15 mouse cellular contexts compared by ENCODE assay signal in genomic region chr7:12954896-12955295, GRCm38 (mm10). TPM values are rescaled to one million over a fixed set of nuclear protein-coding genes. Genes with fewer than 3 reads are reported as not detected.
DNase-seq lines count a peak whose midpoint lies in the region; ATAC-seq and TF ChIP-seq lines count a peak whose summit lies in the region.
"Had no signal": no experiment of that assay in that cellular context is flagged by ENCODE, and none has a peak within 500 bp of the region (broad histone marks: within the 10 kb centered on the region; RNA-seq: fewer than 3 reads in every experiment).

No protein-coding gene starts in this region.

- H3K27me3 ChIP-seq in MEL (ENCODE audit: control insufficient read depth in 1 of 2, insufficient read depth in 2 of 2, low read length in 2 of 2) = no peaks in the 10 kb centered on the region
- H3K27me3 ChIP-seq in liver, embryonic 14.5 days (ENCODE audit: control insufficient read depth, insufficient read depth, low read length) = no peaks in the 10 kb centered on the region
- H3K27me3 ChIP-seq: embryonic facial prominence, embryonic 12.5 days; forebrain, embryonic 12.5 days; heart, embryonic 15.5 days; limb, embryonic 15.5 days; megakaryocyte, embryonic 14.5 days had no signal

- H3K9me3 ChIP-seq in MEL (replicated peaks; ENCODE audit: insufficient read depth, low read length) = no peaks in the 10 kb centered on the region
- H3K9me3 ChIP-seq in liver, embryonic 14.5 days (ENCODE audit: control insufficient read depth, low read length) = no peaks in the 10 kb centered on the region
- H3K9me3 ChIP-seq: embryonic facial prominence, embryonic 12.5 days; forebrain, embryonic 12.5 days; heart, embryonic 15.5 days; limb, embryonic 15.5 days; megakaryocyte, embryonic 14.5 days had no signal

- DNase-seq in cerebellum, postnatal 10 days = peak; percentile 30 to 45
- no peak for DNase-seq in cerebellum, adult 18-20 months
- no peak for DNase-seq in left cerebral cortex, adult 2 months (ENCODE audit: extremely low spot score in 1 of 2, low spot score in 2 of 2)
- DNase-seq in left cerebral cortex, postnatal 14 days (ENCODE audit: low spot score in 2 of 2) = no peak
- peak; percentile 77 for DNase-seq in MEL (ENCODE audit: low read depth, low spot score)
- no peak for DNase-seq in liver, embryonic 14.5 days (ENCODE audit: low read depth in 3 of 3, low spot score in 3 of 3)
- no peak for DNase-seq in adrenal gland, postnatal 14 days
- no peak for DNase-seq in urinary bladder, adult 2 months (ENCODE audit: low spot score)
- DNase-seq: adrenal gland, adult 2 months; kidney, postnatal 25 days had no signal

- peak; percentile 7; the same call in 1 of the 2 replicates for TF ChIP-seq CTCF in left cerebral cortex, adult 2 months (IDR thresholded peaks at IDR 0.05)
- peak in 2 of 3 experiments; percentile 20 to 68; a peak in 4 of 6 replicates for TF ChIP-seq CTCF in MEL (IDR thresholded peaks at IDR 0.05 in 2 of 3, conservative IDR thresholded peaks at IDR 0.05 in 1 of 3; ENCODE audit: control insufficient read depth in 1 of 3, insufficient read depth in 1 of 3, low read depth in 2 of 3, low read length in 3 of 3, poor library complexity in 1 of 3, severe bottlenecking in 1 of 3)
- TF ChIP-seq CTCF in liver, embryonic 14.5 days (IDR thresholded peaks at IDR 0.05; ENCODE audit: low read depth) = peak; percentile 53

- peak; percentile 50 for TF ChIP-seq RAD21 in MEL (IDR thresholded peaks at IDR 0.05; ENCODE audit: low read depth, low read length)

- peak; percentile 57; the same call in 1 of the 2 replicates for ATAC-seq in liver, embryonic 14.5 days (ENCODE audit: insufficient read depth)

- peaks cover 0 to 9% of the 10 kb centered on the region in 2 experiments; a peak in 2 of 4 replicates for H3K36me3 ChIP-seq in MEL (ENCODE audit: control insufficient read depth in 1 of 2, insufficient read depth in 2 of 2, low read length in 2 of 2)
- H3K36me3 ChIP-seq in liver, embryonic 14.5 days (replicated peaks; ENCODE audit: control insufficient read depth, insufficient read depth, low read depth) = no peaks in the 10 kb centered on the region
- H3K36me3 ChIP-seq: embryonic facial prominence, embryonic 12.5 days; forebrain, embryonic 12.5 days; heart, embryonic 15.5 days; limb, embryonic 15.5 days had no signal

- peaks cover 0 to 10% of the 10 kb centered on the region in 2 experiments; a peak in 3 of 4 replicates for H3K4me1 ChIP-seq in MEL (ENCODE audit: control insufficient read depth in 1 of 2, insufficient read depth in 2 of 2, low read length in 2 of 2)
- peaks cover 8 to 14% of the 10 kb centered on the region in 2 experiments for H3K4me1 ChIP-seq in liver, embryonic 14.5 days (replicated peaks; ENCODE audit: control insufficient read depth in 2 of 2, insufficient read depth in 2 of 2, low read length in 1 of 2)

- H3K9ac ChIP-seq in MEL (ENCODE audit: control insufficient read depth, low read depth, low read length, poor library complexity, severe bottlenecking) = peak overlapping the region; percentile 36
- no peak overlapping the region for H3K9ac ChIP-seq in liver, embryonic 14.5 days (replicated peaks)
- H3K9ac ChIP-seq: embryonic facial prominence, embryonic 12.5 days; forebrain, embryonic 12.5 days; heart, embryonic 15.5 days; limb, embryonic 15.5 days had no signal

- H3K79me2 ChIP-seq in MEL (ENCODE audit: control insufficient read depth, insufficient read depth, low read length, poor library complexity) = no peaks in the 10 kb centered on the region; the same call in 1 of the 2 replicates

- 11% methylated on average over 3 of the region's 3 CpGs for WGBS in liver, embryonic 14.5 days (ENCODE audit: insufficient replicate concordance)

- TF ChIP-seq POLR2A in MEL (IDR thresholded peaks at IDR 0.05; ENCODE audit: control insufficient read depth in 1 of 2, insufficient read depth in 1 of 2, low read depth in 1 of 2, low read length in 2 of 2, poor library complexity in 1 of 2) = no peak

- H3K4me3 ChIP-seq in left cerebral cortex, adult 2 months = no peak overlapping the region
- no peak overlapping the region; a peak in 1 of 4 replicates for H3K4me3 ChIP-seq in MEL (ENCODE audit: control insufficient read depth in 1 of 2, insufficient read depth in 1 of 2, low read depth in 2 of 2, low read length in 2 of 2)
- no peak overlapping the region for H3K4me3 ChIP-seq in liver, embryonic 14.5 days (ENCODE audit: insufficient read depth in 1 of 2, low read depth in 2 of 2, low read length in 2 of 2)
- H3K4me3 ChIP-seq: embryonic facial prominence, embryonic 12.5 days; forebrain, embryonic 12.5 days; heart, embryonic 15.5 days; limb, embryonic 15.5 days; megakaryocyte, embryonic 14.5 days had no signal

- no peak overlapping the region for H3K27ac ChIP-seq in left cerebral cortex, adult 2 months
- peak overlapping the region; percentile 42; the same call in 1 of the 2 replicates for H3K27ac ChIP-seq in MEL (ENCODE audit: control insufficient read depth, low read depth, low read length)
- no peak overlapping the region for H3K27ac ChIP-seq in liver, embryonic 14.5 days
- H3K27ac ChIP-seq: embryonic facial prominence, embryonic 12.5 days; forebrain, embryonic 12.5 days; heart, embryonic 15.5 days; limb, embryonic 15.5 days had no signal

- intact Hi-C loops in left cerebral cortex, adult 2 months (cut with DNase I) = no loop called here
- intact Hi-C loops in left cerebral cortex, postnatal 14 days (cut with DNase I) = no loop called here

- TF ChIP-seq EP300 in MEL (IDR thresholded peaks at IDR 0.05; ENCODE audit: low read depth in 1 of 2, low read length in 2 of 2) = peak in 1 of 2 experiments; percentile 33; a peak in 1 of 4 replicates
- no peak for TF ChIP-seq EP300 in liver, embryonic 14.5 days (IDR thresholded peaks at IDR 0.05; ENCODE audit: low read depth)

- no peak overlapping the region for H3K4me2 ChIP-seq in liver, embryonic 14.5 days (ENCODE audit: low read depth)
- H3K4me2 ChIP-seq: embryonic facial prominence, embryonic 12.5 days; forebrain, embryonic 12.5 days; heart, embryonic 15.5 days; limb, embryonic 15.5 days had no signal

TF ChIP-seq in MEL, 35 proteins besides CTCF, POLR2A, EP300 and RAD21 (continues in another document):
- no peak for TF ChIP-seq TCF12 (IDR thresholded peaks at IDR 0.05; ENCODE audit: low read depth, low read length)
- TF ChIP-seq MAX (IDR thresholded peaks at IDR 0.05; ENCODE audit: low read length) = peak; percentile 74
- TF ChIP-seq ZC3H11A (IDR thresholded peaks at IDR 0.05; ENCODE audit: low read depth, low read length) = peak; percentile 37
- peak; percentile 54 for TF ChIP-seq SMC3 (IDR thresholded peaks at IDR 0.05; ENCODE audit: low read depth, low read length)

RNA-seq across cellular contexts. Expression of gene Zfp324, which starts 10.7 kb away (rescaled TPM):
- total RNA-seq in left cerebral cortex, adult 2 months (2021) = 10 to 100 TPM; 11.0 TPM
- total RNA-seq in left cerebral cortex, postnatal 14 days (2021) = 10 to 100 TPM; 13.4 to 13.6 TPM
- total RNA-seq in MEL (2012; rRNA removed) = 5.9 and 9.9 TPM in 2 replicates
- polyA plus RNA-seq in MEL (2012; ENCODE audit: insufficient read depth in 1 of 2, insufficient read length in 2 of 2, low read depth in 1 of 2, low replicate concordance in 2 of 2, missing spikeins in 1 of 2) = 1 to 10 TPM in 1 of 2 experiments, not detected in 1; 5.2 TPM
- polyA plus RNA-seq in liver, embryonic 14.5 days (2012; rRNA removed) = 1.7 and 1.8 TPM in 2 replicates
- polyA plus RNA-seq in liver, embryonic 14.5 days (2014; fragmentation: Nextera tagmentation; extraction: Ambion mirVana) = 2.0 and 2.4 TPM in 2 replicates
- total RNA-seq in adrenal gland, postnatal 14 days (2021) = 8.0 and 9.5 TPM in 2 replicates
- polyA plus RNA-seq in urinary bladder, adult 2 months (2012; rRNA removed) = 4.6 and 4.7 TPM in 2 replicates

RNA-seq across cellular contexts. Expression of gene Zfp446, which starts 22.8 kb away (rescaled TPM):
- total RNA-seq in left cerebral cortex, adult 2 months (2021) = 1 to 10 TPM; 7.9 to 9.0 TPM
- total RNA-seq in left cerebral cortex, postnatal 14 days (2021) = 1 to 10 TPM; 7.1 to 8.5 TPM
- total RNA-seq in MEL (2012; rRNA removed) = 3.4 TPM in 2 replicates
- polyA plus RNA-seq in MEL (2012; ENCODE audit: insufficient read depth in 1 of 2, insufficient read length in 2 of 2, low read depth in 1 of 2, low replicate concordance in 2 of 2, missing spikeins in 1 of 2) = 1 to 10 TPM in 1 of 2 experiments, not detected in 1; 4.9 TPM
- 2.1 and 2.4 TPM in 2 replicates for polyA plus RNA-seq in liver, embryonic 14.5 days (2012; rRNA removed)
- polyA plus RNA-seq in liver, embryonic 14.5 days (2014; fragmentation: Nextera tagmentation; extraction: Ambion mirVana) = 0.93 and 1.1 TPM in 2 replicates
- 6.0 and 7.2 TPM in 2 replicates for total RNA-seq in adrenal gland, postnatal 14 days (2021)
- 6.3 and 6.9 TPM in 2 replicates for polyA plus RNA-seq in urinary bladder, adult 2 months (2012; rRNA removed)

RNA-seq across cellular contexts. Expression of gene Rnf225, which starts 27.7 kb away (rescaled TPM):
- total RNA-seq in left cerebral cortex, adult 2 months (2021) = 1 to 10 TPM; 1.1 to 1.2 TPM
- total RNA-seq in left cerebral cortex, postnatal 14 days (2021) = 1 to 10 TPM; 1.1 to 1.4 TPM
- total RNA-seq in MEL (2012; rRNA removed) = 0.89 and 1.0 TPM in 2 replicates
- polyA plus RNA-seq in MEL (2012; ENCODE audit: insufficient read depth in 1 of 2, insufficient read length in 2 of 2, low read depth in 1 of 2, low replicate concordance in 2 of 2, missing spikeins in 1 of 2) = 1 to 10 TPM in 1 of 2 experiments, not detected in 1; 2.3 TPM
- 0.55 TPM in 2 replicates for polyA plus RNA-seq in liver, embryonic 14.5 days (2012; rRNA removed)
- polyA plus RNA-seq in liver, embryonic 14.5 days (2014; fragmentation: Nextera tagmentation; extraction: Ambion mirVana) = 0.09 and 0.15 TPM in 2 replicates
- total RNA-seq in adrenal gland, postnatal 14 days (2021) = 0.41 and 0.52 TPM in 2 replicates
- 2.1 and 2.3 TPM in 2 replicates for polyA plus RNA-seq in urinary bladder, adult 2 months (2012; rRNA removed)

RNA-seq across cellular contexts. Expression of gene Rps5, which starts 32.8 kb away (rescaled TPM):
- total RNA-seq in left cerebral cortex, adult 2 months (2021) = 100 to 1,000 TPM; 374 to 377 TPM
- 100 to 1,000 TPM; 363 to 401 TPM for total RNA-seq in left cerebral cortex, postnatal 14 days (2021)
- 3,873 and 4,196 TPM in 2 replicates for total RNA-seq in MEL (2012; rRNA removed)
- polyA plus RNA-seq in MEL (2012; ENCODE audit: insufficient read depth in 1 of 2, insufficient read length in 2 of 2, low read depth in 1 of 2, low replicate concordance in 2 of 2, missing spikeins in 1 of 2) = 1,000 to 10,000 TPM in 1 of 2 experiments, 100 to 1,000 TPM in 1; 960 to 2,915 TPM
- polyA plus RNA-seq in liver, embryonic 14.5 days (2012; rRNA removed) = 1,715 and 1,748 TPM in 2 replicates
- 863 and 876 TPM in 2 replicates for polyA plus RNA-seq in liver, embryonic 14.5 days (2014; fragmentation: Nextera tagmentation; extraction: Ambion mirVana)
- total RNA-seq in adrenal gland, postnatal 14 days (2021) = 842 and 996 TPM in 2 replicates
- polyA plus RNA-seq in urinary bladder, adult 2 months (2012; rRNA removed) = 2,520 and 2,810 TPM in 2 replicates

RNA-seq across cellular contexts. Expression of gene Slc27a5, which starts 43.1 kb away (rescaled TPM):
- under 1 TPM in 1 of 2 experiments, not detected in 1; 0.44 TPM for total RNA-seq in left cerebral cortex, adult 2 months (2021)
- total RNA-seq in left cerebral cortex, postnatal 14 days (2021) = not detected
- not detected in 2 replicates for total RNA-seq in MEL (2012; rRNA removed)
- under 1 TPM in 1 of 2 experiments, not detected in 1; 0.13 TPM for polyA plus RNA-seq in MEL (2012; ENCODE audit: insufficient read depth in 1 of 2, insufficient read length in 2 of 2, low read depth in 1 of 2, low replicate concordance in 2 of 2, missing spikeins in 1 of 2)
- polyA plus RNA-seq in liver, embryonic 14.5 days (2012; rRNA removed) = 4.9 and 7.7 TPM in 2 replicates
- 10.1 and 10.7 TPM in 2 replicates for polyA plus RNA-seq in liver, embryonic 14.5 days (2014; fragmentation: Nextera tagmentation; extraction: Ambion mirVana)
- total RNA-seq in adrenal gland, postnatal 14 days (2021) = 2.6 and 51.1 TPM in 2 replicates
- polyA plus RNA-seq in urinary bladder, adult 2 months (2012; rRNA removed) = 0.31 and 0.55 TPM in 2 replicates
- polyA plus RNA-seq: embryonic facial prominence, embryonic 12.5 days; heart, embryonic 15.5 days had no signal

Comparison
In these comparisons a context has a peak if more than half of its experiments do, and no peak if none do; other contexts are left out.
1. DNase-seq: peak in cerebellum, postnatal 10 days (2 of 2) and MEL (single experiment); none in cerebellum, adult 18-20 months (0 of 2), left cerebral cortex, adult 2 months (0 of 2), left cerebral cortex, postnatal 14 days (0 of 2), liver, embryonic 14.5 days (0 of 3), adrenal gland, postnatal 14 days (single experiment) and urinary bladder, adult 2 months (single experiment).
2. Peak in every context shown above with its lines, with median percentiles within 50 percentile points of each other: CTCF ChIP-seq.